In the genomic region with DNA sequence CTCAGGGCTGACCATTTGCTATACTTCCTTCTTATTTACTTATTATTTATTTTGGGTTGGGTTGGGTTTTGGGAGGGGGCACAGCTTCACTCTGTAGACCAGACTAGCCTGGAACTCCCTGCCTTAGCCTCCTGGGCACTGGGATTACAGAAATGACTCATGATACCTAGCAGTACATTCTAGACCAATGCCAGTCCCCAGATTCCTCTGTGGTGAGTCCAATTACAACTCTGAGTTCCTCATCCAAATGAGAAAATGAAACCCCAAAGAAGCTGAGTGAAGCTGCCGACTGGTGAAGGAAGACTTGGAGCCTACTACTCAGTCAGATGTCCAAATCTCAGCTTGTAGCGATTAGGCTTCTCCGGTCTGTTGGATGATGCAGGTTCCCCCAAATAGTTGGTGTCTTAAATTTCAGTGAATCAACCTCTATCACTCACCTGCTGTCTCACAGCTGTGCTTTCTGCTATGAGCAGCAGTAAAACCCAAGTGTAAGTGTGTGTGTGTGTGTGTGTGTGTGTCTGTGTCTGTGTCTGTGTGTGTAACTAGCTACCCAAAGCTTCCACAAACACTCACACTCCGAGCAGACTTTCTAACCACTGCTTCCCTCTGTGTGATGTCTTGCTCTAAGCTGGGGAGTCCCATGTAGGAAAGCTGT, we compare ENCODE assay signal across 18 mouse cellular contexts.
DNase-seq lines count a peak whose midpoint lies in the region; TF ChIP-seq lines count a peak whose summit lies in the region.
"Had no signal": no experiment of that assay in that cellular context is flagged by ENCODE, and none has a peak within 500 bp of the region (broad histone marks: within the 10 kb centered on the region; RNA-seq: fewer than 3 reads in every experiment).

No protein-coding gene starts in this region.

- peak overlapping the region; percentile 99 for H3K27ac ChIP-seq in liver, adult 2 months (replicated peaks; ENCODE audit: insufficient read depth, low read depth, low read length)
- peak overlapping the region; percentile 90 for H3K27ac ChIP-seq in bone marrow macrophage, adult 2 months (ENCODE audit: insufficient read depth, low read depth, low read length)
- H3K27ac ChIP-seq: embryonic facial prominence, embryonic 15.5 days; forebrain, embryonic 10.5 days had no signal

- peak overlapping the region; percentile 70 for H3K9ac ChIP-seq in liver, adult 2 months (ENCODE audit: low read depth, low read length)
- H3K9ac ChIP-seq: embryonic facial prominence, embryonic 15.5 days had no signal

- DNase-seq in adrenal gland, adult (ENCODE audit: inconsistent age in 2 of 2, low spot score in 1 of 2) = peak; percentile 65 to 83
- no peak for DNase-seq in adrenal gland, postnatal 25 days
- DNase-seq in liver, adult 2 months (ENCODE audit: extremely low read depth, low read depth, low spot score) = peak; percentile 53
- no peak for DNase-seq in liver
- DNase-seq in yolk sac, embryonic 10.5 days (ENCODE audit: low spot score) = no peak
- no peak for DNase-seq in testis, postnatal 14 days (ENCODE audit: low spot score)
- DNase-seq: adrenal gland, postnatal 10 days; cerebellum, adult 9-11 months; embryo, embryonic 11 days; kidney, adult 8-10 months; kidney, postnatal 25 days; layer of hippocampus, adult 9-11 months; lung, adult 2 months; thymus, postnatal 14 days had no signal

- H3K36me3 ChIP-seq in liver, adult 2 months (ENCODE audit: control insufficient read depth, insufficient read depth, low read length) = no peaks in the 10 kb centered on the region
- no peaks in the 10 kb centered on the region for H3K36me3 ChIP-seq in myocyte (ENCODE audit: control insufficient read depth, insufficient read depth)
- H3K36me3 ChIP-seq: embryonic facial prominence, embryonic 15.5 days; forebrain, embryonic 10.5 days had no signal

- no peak for TF ChIP-seq POLR2A in liver, adult 2 months (IDR thresholded peaks at IDR 0.05; ENCODE audit: extremely low read depth, insufficient read depth, low read length)
- TF ChIP-seq POLR2A in bone marrow macrophage, adult 2 months (IDR thresholded peaks at IDR 0.05; ENCODE audit: borderline replicate concordance, low read depth, low read length) = no peak
- no peak for TF ChIP-seq POLR2A in myocyte (IDR thresholded peaks at IDR 0.05; ENCODE audit: insufficient read length, low read depth)

- H3K27me3 ChIP-seq in liver, adult 2 months (ENCODE audit: control insufficient read depth, insufficient read depth, low read length) = no peaks in the 10 kb centered on the region
- no peaks in the 10 kb centered on the region for H3K27me3 ChIP-seq in myocyte (ENCODE audit: control insufficient read depth, insufficient read depth, insufficient read length)
- H3K27me3 ChIP-seq: embryonic facial prominence, embryonic 15.5 days had no signal

- no peak for TF ChIP-seq CTCF in liver, adult 2 months (IDR thresholded peaks at IDR 0.05; ENCODE audit: low read depth, low read length)
- no peak for TF ChIP-seq CTCF in bone marrow macrophage, adult 2 months (IDR thresholded peaks at IDR 0.05; ENCODE audit: low read depth, low read length)

- H3K4me1 ChIP-seq in liver, adult 2 months (ENCODE audit: control insufficient read depth, insufficient read depth, low read length) = peaks cover 40% of the 10 kb centered on the region
- H3K4me1 ChIP-seq in bone marrow macrophage, adult 2 months (ENCODE audit: control insufficient read depth, insufficient read depth, low read length) = peaks cover 65% of the 10 kb centered on the region
- H3K4me1 ChIP-seq: forebrain, embryonic 10.5 days had no signal

- H3ac ChIP-seq in myocyte (ENCODE audit: control insufficient read depth, insufficient read length) = no peak overlapping the region

- H3K4me2 ChIP-seq in myocyte (ENCODE audit: low read depth) = peak overlapping the region; percentile 51
- H3K4me2 ChIP-seq: embryonic facial prominence, embryonic 15.5 days had no signal

- H3K79me2 ChIP-seq in liver, adult 2 months (ENCODE audit: control insufficient read depth, insufficient read depth, low read length) = peaks cover 28% of the 10 kb centered on the region; the same call in 1 of the 2 replicates
- H3K79me2 ChIP-seq in myocyte (ENCODE audit: control insufficient read depth, insufficient read depth) = no peaks in the 10 kb centered on the region

- 44% methylated on average over 4 of the region's 4 CpGs for WGBS in liver, adult 2 months

- H3K4me3 ChIP-seq in liver, adult 2 months (ENCODE audit: insufficient read depth, low read depth, low read length) = no peak overlapping the region
- peak overlapping the region; percentile 42 for H3K4me3 ChIP-seq in bone marrow macrophage, adult 2 months (ENCODE audit: insufficient read depth, low read length)
- H3K4me3 ChIP-seq in myocyte = no peak overlapping the region
- H3K4me3 ChIP-seq: embryonic facial prominence, embryonic 15.5 days; forebrain, embryonic 10.5 days had no signal

TF ChIP-seq in myocyte, 11 proteins besides CTCF, POLR2A, EP300 and RAD21:
- TF ChIP-seq MAX (IDR thresholded peaks at IDR 0.05; ENCODE audit: low read depth) = no peak
- no peak for TF ChIP-seq REST (IDR thresholded peaks at IDR 0.05; ENCODE audit: insufficient read depth, insufficient read length)
- no peak for TF ChIP-seq CEBPB (IDR thresholded peaks at IDR 0.05; ENCODE audit: insufficient read depth, poor library complexity, severe bottlenecking)
- TF ChIP-seq SRF (IDR thresholded peaks at IDR 0.05; ENCODE audit: control insufficient read depth, insufficient read length, low read depth) = no peak
- no peak for TF ChIP-seq USF1 (IDR thresholded peaks at IDR 0.05; ENCODE audit: low read depth)
- TF ChIP-seq MYOG (IDR thresholded peaks at IDR 0.05; ENCODE audit: control insufficient read depth in 1 of 3, insufficient read depth in 1 of 3, insufficient read length in 2 of 3, low read depth in 2 of 3) = peak in 1 of 3 experiments; percentile 30
- no peak for TF ChIP-seq POLR2AphosphoS2 (IDR thresholded peaks at IDR 0.05; ENCODE audit: insufficient read length, low read depth)
- no peak for TF ChIP-seq E2F4 (IDR thresholded peaks at IDR 0.05; ENCODE audit: insufficient read depth)
- TF ChIP-seq TCF12 (IDR thresholded peaks at IDR 0.05; ENCODE audit: insufficient read depth, poor library complexity, severe bottlenecking) = no peak
- peak in 1 of 3 experiments; percentile 63 for TF ChIP-seq MYOD1 (IDR thresholded peaks at IDR 0.05; ENCODE audit: control insufficient read depth in 1 of 3, insufficient read length in 2 of 3, low read depth in 2 of 3)

Comparison
In these comparisons a context has a peak if more than half of its experiments do, and no peak if none do; other contexts are left out.
1. DNase-seq: peak in adrenal gland, adult (2 of 2) and liver, adult 2 months (single experiment); none in adrenal gland, postnatal 25 days (single experiment), liver (single experiment), yolk sac, embryonic 10.5 days (single experiment) and testis, postnatal 14 days (single experiment).